Mouse (Mus musculus) cortical plate, adult 2 months (tissue): ENCODE measurements around the gene Fam131a. TPM values are rescaled to one million over a fixed set of nuclear protein-coding genes. Genes with fewer than 3 reads are reported as not detected.
A peak's percentile ranks its signal among the peaks of the same experiment; 100 is the strongest.
"Not testable (repeated sequence)": the region's sequence is repeated elsewhere in the genome, so short reads cannot be mapped to it uniquely, and the experiment has no call there.

Experiments used
- H3K27ac ChIP-seq: fragments of 200-500 bp; 2 replicates; pipeline ENCODE4 v1.5.1; 2012; ENCODE audit warnings: low read length, control low read depth, inconsistent platforms; ENCODE audit not compliant: insufficient read depth
- H3K4me1 ChIP-seq: fragments of 200-500 bp; 2 replicates; pipeline ENCODE4 v1.6.1; 2011; ENCODE audit warnings: low read length; ENCODE audit not compliant: control insufficient read depth, insufficient read depth
- H3K4me3 ChIP-seq: fragments of 200-500 bp; 2 replicates; pipeline ENCODE4 v1.5.1; 2011; ENCODE audit warnings: mild to moderate bottlenecking, low read length, control low read depth; ENCODE audit not compliant: insufficient read depth
- CTCF ChIP-seq: fragments of 200-500 bp; IDR thresholded peaks from 2 replicates; pipeline ENCODE4 v1.5.1; 2011; ENCODE audit warnings: mild to moderate bottlenecking, control low read depth, low read length; ENCODE audit not compliant: insufficient read depth; ENCODE audit errors: extremely low read depth
- POLR2A ChIP-seq: fragments of 200-500 bp; IDR thresholded peaks from 2 replicates; pipeline ENCODE4 v1.6.1; 2011; ENCODE audit warnings: mild to moderate bottlenecking, low read length, control low read depth; ENCODE audit not compliant: insufficient read depth; ENCODE audit errors: extremely low read depth
- polyA plus RNA-seq: library from polyadenylated mRNA; depleted of rRNA; stranded (reverse); fragments of >200 nt; gene quantifications from 2 replicates; pipeline ENCODE4 v1.2.3, GENCODE M21; 2012; rRNA removed

Fam131a gene
- polyA plus RNA-seq = 316 and 358 TPM in 2 replicates

- H3K27ac ChIP-seq = peak within 1 kb of the TSS; percentile 98
- H3K4me1 ChIP-seq = no peaks in the 10 kb centered on the region
- peak within 1 kb of the TSS; percentile 82 for H3K4me3 ChIP-seq
- TF ChIP-seq CTCF (no peak), POLR2A (peak; percentile 93)
Observed at GRCm38 (mm10) chr16:20693111-20693701, at the start of gene Fam131a. Gene Fam131a, plus strand, starts transcription at chr16:20693241.

GRCm38 (mm10) chr16:20643911-20644310, 49.1 kb upstream of the Fam131a start:
- Histone ChIP-seq H3K27ac (no peak overlapping the region), H3K4me3 (no peak overlapping the region), H3K4me1 (no peaks in the 10 kb centered on the region)
- TF ChIP-seq CTCF (no peak), POLR2A (no peak)

GRCm38 (mm10) chr16:20651076-20651946, 41.7 kb upstream of the Fam131a start, which contains the start of gene Psmd2:
Gene Psmd2, plus strand, starts transcription at chr16:20651652.
- peak within 1 kb of the TSS; percentile 84 for H3K4me3 ChIP-seq
- H3K27ac ChIP-seq = peak within 1 kb of the TSS; percentile 40
- peaks cover 1% of the 10 kb centered on the region; the same call in 1 of the 2 replicates for H3K4me1 ChIP-seq
- TF ChIP-seq CTCF = no peak
- peak; percentile 92 for TF ChIP-seq POLR2A

DNA sequence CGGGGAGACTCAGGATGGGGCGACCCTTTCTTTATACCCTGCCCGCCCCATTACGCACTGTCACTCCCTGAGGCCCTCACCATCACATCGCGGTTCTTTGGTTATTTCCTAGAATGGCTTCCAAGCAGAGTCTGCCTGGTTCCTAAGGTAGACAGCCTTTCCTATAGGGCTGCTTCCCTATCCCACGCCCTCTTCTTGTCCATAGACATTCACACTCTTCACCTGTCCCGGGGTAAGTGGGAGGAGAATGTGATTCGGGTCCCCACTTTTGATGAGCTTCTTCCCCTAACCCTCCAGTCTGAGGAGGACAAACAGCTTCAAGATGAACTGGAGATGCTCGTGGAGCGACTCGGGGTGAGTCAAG, 41.1 kb upstream of the Fam131a start:
- H3K27ac ChIP-seq = no peak overlapping the region; the same call in 1 of the 2 replicates
- H3K4me1 ChIP-seq = peaks cover 1% of the 10 kb centered on the region; the same call in 1 of the 2 replicates
- TF ChIP-seq CTCF = no peak
- TF ChIP-seq POLR2A = no peak
- H3K4me3 ChIP-seq = peak overlapping the region; percentile 84

DNA sequence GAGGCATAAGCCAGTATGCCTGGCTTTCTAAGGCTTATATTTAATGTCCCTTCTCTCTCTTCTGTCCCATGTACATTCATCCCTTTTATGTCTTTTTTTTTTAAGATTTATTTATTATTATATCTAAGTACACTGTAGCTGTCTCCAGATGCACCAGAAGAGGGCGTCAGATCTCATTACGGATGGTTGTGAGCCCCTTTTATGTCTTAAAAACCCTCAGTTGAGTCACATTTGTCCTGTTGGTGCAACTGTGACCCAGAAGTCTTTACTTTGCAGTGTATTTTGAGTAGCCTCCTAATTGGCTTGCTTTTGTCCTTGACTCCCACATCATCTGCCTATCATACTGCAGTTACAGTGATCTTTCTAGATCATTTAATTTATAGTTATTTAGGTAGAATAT, 39.7 kb upstream of the Fam131a start:
- Histone ChIP-seq H3K27ac (no peak overlapping the region), H3K4me1 (peaks cover 1% of the 10 kb centered on the region; the same call in 1 of the 2 replicates), H3K4me3 (no peak overlapping the region)
- TF ChIP-seq CTCF (no peak), POLR2A (no peak)

- TF ChIP-seq CTCF = no peak
- no peak for TF ChIP-seq POLR2A
- no peak overlapping the region for H3K4me3 ChIP-seq
- no peak overlapping the region for H3K27ac ChIP-seq
- peaks cover 1% of the 10 kb centered on the region; the same call in 1 of the 2 replicates for H3K4me1 ChIP-seq
Observed at GRCm38 (mm10) chr16:20657661-20658060, 35.4 kb upstream of the Fam131a start.

DNA sequence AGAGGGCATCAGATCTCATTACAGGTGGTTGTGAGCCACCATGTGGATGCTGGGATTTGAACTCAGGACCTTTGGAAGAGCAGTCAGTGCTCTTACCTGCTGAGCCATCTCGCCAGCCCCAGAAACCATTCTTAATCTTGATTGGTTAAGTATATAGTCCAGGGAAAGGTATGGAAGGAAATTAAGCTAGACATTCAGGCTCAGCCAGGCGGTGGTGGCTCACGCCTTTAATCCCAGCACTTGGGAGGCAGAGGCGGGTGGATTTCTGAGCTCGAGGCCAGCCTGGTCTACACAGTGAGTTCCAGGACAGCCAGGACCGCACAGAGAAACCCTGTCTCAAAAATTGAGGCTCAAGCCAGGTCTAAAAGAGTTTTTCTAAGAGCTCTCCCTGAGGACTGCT, 25.0 kb upstream of the Fam131a start, which contains the start of gene Eif4g1:
Eif4g1 (plus strand) TSS at position 301 of the 400 bp plus-strand sequence.
- H3K27ac ChIP-seq, H3K4me3 ChIP-seq, H3K4me1 ChIP-seq: not testable (repeated sequence)

DNA sequence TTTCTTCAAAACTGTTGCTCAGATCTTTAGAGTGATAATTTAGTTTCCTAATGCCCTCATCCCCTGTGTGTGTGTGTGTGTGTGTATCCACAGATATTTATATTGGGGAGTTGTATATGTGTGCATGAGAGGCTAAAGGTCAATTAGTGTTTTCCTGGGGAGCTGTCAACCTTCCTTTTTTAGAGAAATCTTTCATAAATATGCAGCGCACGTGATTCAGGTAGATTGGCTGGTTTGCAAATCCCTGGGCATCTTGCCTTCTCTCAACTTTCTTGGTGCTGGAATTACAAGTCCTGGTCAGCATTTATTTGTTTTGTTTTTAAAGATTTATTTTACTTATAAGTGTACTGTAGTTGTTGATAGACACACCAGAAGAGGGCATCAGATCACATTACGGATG, 22.8 kb upstream of the Fam131a start:
- Histone ChIP-seq H3K4me3 (no peak overlapping the region), H3K27ac (no peak overlapping the region), H3K4me1 (peaks cover 3% of the 10 kb centered on the region; the same call in 1 of the 2 replicates)
- TF ChIP-seq POLR2A = no peak
- TF ChIP-seq CTCF = no peak

DNA sequence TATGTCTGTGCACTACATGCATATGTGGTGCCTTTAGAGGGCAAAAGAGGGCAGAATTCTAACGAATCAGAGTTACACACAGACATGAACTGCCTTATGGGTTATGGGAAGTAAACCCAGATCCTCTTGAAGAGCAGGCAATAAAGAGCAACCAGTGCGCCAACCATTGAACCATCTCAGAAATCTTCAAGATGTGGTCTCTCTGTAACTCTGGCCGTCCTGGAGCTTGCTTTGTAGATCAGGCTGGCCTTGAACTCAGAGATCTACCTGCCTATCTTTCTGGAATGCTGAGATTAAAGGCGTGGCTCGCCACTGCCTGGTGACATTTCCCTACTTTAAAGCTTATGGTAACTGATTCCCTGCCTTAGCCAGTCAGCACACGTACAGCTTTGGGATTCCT, 21.2 kb upstream of the Fam131a start:
- no peak overlapping the region for H3K27ac ChIP-seq
- H3K4me3 ChIP-seq = peak overlapping the region; percentile 97; the same call in 1 of the 2 replicates

GRCm38 (mm10) chr16:20672500-20672902, 20.5 kb upstream of the Fam131a start:
- Histone ChIP-seq H3K4me1 (peaks cover 3% of the 10 kb centered on the region; the same call in 1 of the 2 replicates), H3K27ac (no peak overlapping the region), H3K4me3 (peak overlapping the region; percentile 97)
- TF ChIP-seq CTCF (no peak), POLR2A (peak; percentile 61; the same call in 1 of the 2 replicates)

More for the DNA sequence above, 21.2 kb upstream of the Fam131a start:
- no peak for TF ChIP-seq POLR2A
- TF ChIP-seq CTCF = no peak
- H3K4me1 ChIP-seq = peaks cover 3% of the 10 kb centered on the region; the same call in 1 of the 2 replicates
